Mouse (Mus musculus): ENCODE measurements around the gene Ugt1a9. TPM values are rescaled to one million over a fixed set of nuclear protein-coding genes. Genes with fewer than 3 reads are reported as not detected.

The Ugt1a9 gene
- polyA plus RNA-seq, 1 experiment: not detected

DNA sequence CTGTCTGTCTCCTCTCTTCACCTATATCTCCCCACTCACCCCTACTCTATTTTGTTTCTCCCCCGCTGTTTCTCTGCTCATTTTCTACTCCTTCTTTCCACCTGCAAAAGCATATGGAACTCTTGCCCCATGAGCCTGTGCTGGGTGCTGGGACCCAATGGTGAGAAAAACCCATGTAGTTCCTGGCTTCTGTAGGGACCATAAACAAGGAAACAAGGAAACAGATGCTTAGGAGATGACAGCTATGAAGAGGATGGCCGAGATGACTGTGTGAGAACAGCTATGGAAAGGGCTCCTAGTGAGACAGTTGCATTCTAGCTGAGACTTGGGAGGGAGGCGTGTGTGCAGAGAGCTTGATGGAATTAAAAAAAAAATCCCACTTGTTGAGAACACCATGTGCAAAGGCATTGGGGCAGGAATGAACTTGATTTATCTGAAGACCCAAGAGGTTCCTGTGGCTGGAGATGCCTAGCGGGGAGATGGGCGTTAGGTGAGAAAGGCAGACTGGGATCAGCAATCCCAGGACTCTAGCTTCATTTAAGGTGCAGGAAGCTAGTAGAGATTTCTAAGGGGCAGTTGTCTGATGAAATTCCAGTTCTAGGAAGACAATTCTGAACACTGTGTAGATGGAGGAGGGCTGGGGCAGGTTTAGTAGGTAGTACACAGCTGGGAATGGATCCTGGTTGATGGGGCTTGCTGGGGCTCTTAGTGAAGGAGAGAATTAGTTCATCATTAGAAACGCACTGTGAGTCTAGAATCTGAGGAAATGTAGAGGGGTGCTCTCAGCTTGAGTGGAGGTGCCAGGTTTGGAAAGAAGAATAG lies 160.6 kb downstream of the Ugt1a9 start:
- Histone ChIP-seq H3K4me3 (ENCODE audit: low read depth, low read length) (no peak overlapping the region), H3K9ac (ENCODE audit: low read depth, poor library complexity, severe bottlenecking) (no peak overlapping the region), H3K4me1 (ENCODE audit: control insufficient read depth, insufficient read depth, low read length) (no peaks in the 10 kb centered on the region), H3K36me3 (ENCODE audit: control insufficient read depth, insufficient read depth, low read length, poor library complexity, severe bottlenecking) (no peaks in the 10 kb centered on the region), H3K27ac (ENCODE audit: insufficient read depth, low read length) (no peak overlapping the region), H3K9me3 (replicated peaks; ENCODE audit: control insufficient read depth, insufficient read depth, low read length, poor library complexity, severe bottlenecking) (no peaks in the 10 kb centered on the region), H3K27me3 (ENCODE audit: control insufficient read depth, insufficient read depth, low read length, poor library complexity, severe bottlenecking) (no peaks in the 10 kb centered on the region)
- no peak for TF ChIP-seq CTCF (IDR thresholded peaks at IDR 0.05; ENCODE audit: low read depth, low read length)
- TF ChIP-seq EP300 (IDR thresholded peaks at IDR 0.05; ENCODE audit: insufficient read depth, low read depth, low read length): no peak
- no peak for TF ChIP-seq POLR2A (IDR thresholded peaks at IDR 0.05; ENCODE audit: insufficient read depth, low read length)

DNA sequence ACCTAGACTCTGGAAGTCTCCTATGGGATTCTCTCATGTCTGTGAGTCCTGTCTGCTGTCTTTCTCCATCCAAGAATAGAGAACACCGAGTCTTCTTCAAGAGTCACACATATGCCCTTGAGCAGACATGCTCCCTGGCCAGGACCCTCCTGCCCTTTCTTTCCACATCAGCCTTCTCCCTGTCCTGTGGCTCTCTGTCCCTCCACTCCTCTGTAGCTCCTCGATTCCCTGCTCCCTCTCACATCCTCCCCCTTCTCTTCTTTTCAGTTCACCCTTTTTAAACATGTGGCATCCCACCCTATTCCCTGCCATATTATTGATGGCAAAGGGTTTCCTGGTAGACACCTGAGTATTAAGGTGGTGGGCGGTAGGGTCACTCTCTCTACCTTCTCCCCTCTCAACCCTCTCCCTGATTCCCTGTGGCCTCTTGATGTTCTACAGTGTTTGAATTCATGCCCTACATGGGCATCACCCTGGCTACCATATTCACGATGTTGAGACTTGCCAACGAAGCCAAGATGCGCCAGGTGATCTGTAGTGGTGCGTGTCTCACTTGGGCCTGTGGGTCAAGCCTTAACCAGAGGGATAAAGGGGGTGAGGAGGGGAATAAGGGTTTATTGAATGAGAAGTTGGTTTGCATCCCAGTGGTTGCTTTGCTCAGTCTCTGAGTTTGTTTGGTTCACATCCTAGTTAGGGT lies 161.4 kb downstream of the Ugt1a9 start:
- TF ChIP-seq EP300 (IDR thresholded peaks at IDR 0.05; ENCODE audit: insufficient read depth, low read depth, low read length) (no peak), POLR2A (IDR thresholded peaks at IDR 0.05; ENCODE audit: insufficient read depth, low read length) (no peak), CTCF (IDR thresholded peaks at IDR 0.05; ENCODE audit: low read depth, low read length) (no peak)

DNA sequence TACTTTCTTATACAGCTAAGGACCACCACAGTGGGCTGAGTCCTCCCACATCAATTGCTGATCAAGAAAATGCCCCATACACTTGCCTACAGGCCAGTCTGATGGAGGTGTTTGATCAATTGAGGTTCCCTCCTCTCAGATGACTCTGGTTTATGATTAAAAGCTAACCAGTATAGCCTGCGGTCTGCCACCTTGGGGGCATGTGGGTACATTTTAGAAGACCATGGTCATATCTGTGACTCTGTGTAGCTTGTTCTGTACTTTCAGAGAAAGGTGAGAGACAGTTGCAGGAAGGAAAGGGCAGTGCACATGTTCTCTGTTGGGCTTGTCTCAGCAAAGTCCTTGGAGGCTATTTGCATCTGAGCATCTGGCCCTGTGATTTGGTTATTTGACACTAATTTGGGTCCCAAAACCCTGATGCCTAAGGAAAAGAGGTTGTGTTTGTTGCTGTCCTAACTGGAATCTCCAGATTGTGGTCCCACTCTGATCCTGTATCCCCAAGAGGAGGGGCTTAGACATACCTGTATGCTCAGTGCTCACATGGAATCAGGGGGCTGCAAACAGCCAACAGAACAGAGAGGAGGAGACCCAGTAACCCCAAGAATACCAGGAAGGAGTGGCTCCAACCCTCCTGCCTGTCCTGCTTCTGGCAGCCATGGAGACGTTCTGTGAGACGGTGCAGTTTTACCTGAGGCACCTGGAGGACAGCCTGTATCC lies 162.2 kb downstream of the Ugt1a9 start:
- no peaks in the 10 kb centered on the region for H3K4me1 ChIP-seq (ENCODE audit: control insufficient read depth, insufficient read depth, low read length)
- H3K36me3 ChIP-seq (ENCODE audit: control insufficient read depth, insufficient read depth, low read length, poor library complexity, severe bottlenecking): no peaks in the 10 kb centered on the region
- no peak overlapping the region for H3K9ac ChIP-seq (ENCODE audit: low read depth, poor library complexity, severe bottlenecking)
- TF ChIP-seq POLR2A (IDR thresholded peaks at IDR 0.05; ENCODE audit: insufficient read depth, low read length) (no peak), EP300 (IDR thresholded peaks at IDR 0.05; ENCODE audit: insufficient read depth, low read depth, low read length) (no peak), CTCF (IDR thresholded peaks at IDR 0.05; ENCODE audit: low read depth, low read length) (no peak)
- no peaks in the 10 kb centered on the region for H3K9me3 ChIP-seq (replicated peaks; ENCODE audit: control insufficient read depth, insufficient read depth, low read length, poor library complexity, severe bottlenecking)
- H3K27me3 ChIP-seq (ENCODE audit: control insufficient read depth, insufficient read depth, low read length, poor library complexity, severe bottlenecking): no peaks in the 10 kb centered on the region
- no peak overlapping the region for H3K27ac ChIP-seq (ENCODE audit: insufficient read depth, low read length)
- H3K4me3 ChIP-seq (ENCODE audit: low read depth, low read length): no peak overlapping the region

More for the DNA sequence above, 161.4 kb downstream of the Ugt1a9 start:
- H3K4me3 ChIP-seq (ENCODE audit: low read depth, low read length): no peak overlapping the region
- H3K27ac ChIP-seq (ENCODE audit: insufficient read depth, low read length): no peak overlapping the region
- no peaks in the 10 kb centered on the region for H3K9me3 ChIP-seq (replicated peaks; ENCODE audit: control insufficient read depth, insufficient read depth, low read length, poor library complexity, severe bottlenecking)
- H3K36me3 ChIP-seq (ENCODE audit: control insufficient read depth, insufficient read depth, low read length, poor library complexity, severe bottlenecking): no peaks in the 10 kb centered on the region
- H3K9ac ChIP-seq (ENCODE audit: low read depth, poor library complexity, severe bottlenecking): no peak overlapping the region
- H3K4me1 ChIP-seq (ENCODE audit: control insufficient read depth, insufficient read depth, low read length): no peaks in the 10 kb centered on the region
- H3K27me3 ChIP-seq (ENCODE audit: control insufficient read depth, insufficient read depth, low read length, poor library complexity, severe bottlenecking): no peaks in the 10 kb centered on the region

DNA sequence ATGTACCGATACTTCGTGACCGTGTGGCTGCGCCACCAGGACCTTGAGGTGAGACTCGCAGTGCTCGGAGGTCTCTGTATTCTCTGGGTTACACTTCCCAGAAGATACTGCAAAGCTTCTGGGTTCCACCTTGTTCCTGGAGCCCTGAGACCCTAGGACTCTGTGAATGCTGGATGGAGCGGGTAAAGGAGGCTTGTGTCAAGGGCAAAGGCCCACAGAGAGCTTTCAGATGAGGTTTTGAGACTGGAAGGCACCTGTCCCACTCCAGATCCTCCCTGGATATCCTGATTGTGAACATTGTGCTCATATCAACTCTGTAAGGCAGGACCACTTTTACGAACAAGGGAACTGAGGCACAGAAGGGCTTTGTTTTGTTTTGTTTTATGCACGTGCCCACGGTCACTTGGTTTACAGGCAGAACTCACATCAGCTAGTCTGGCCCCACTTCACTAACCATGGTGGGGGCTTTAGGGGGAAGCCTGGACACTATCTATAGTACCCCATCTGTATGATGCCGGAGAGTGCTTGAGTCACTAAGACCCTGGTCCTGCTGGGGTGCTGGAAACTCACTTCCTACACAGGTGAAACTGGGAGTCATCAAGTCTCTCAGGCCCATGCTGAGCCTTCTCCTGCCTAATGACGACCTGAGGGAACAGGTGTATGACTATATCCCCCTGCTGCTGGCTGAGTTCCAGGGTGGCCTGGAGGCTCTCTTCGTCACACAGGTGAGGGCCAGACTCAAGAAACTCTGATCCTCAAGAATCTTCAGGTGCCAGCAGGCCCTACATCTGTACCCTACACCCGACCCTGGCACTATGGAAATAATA lies 163.0 kb downstream of the Ugt1a9 start:
- TF ChIP-seq CTCF (IDR thresholded peaks at IDR 0.05; ENCODE audit: low read depth, low read length) (no peak), EP300 (IDR thresholded peaks at IDR 0.05; ENCODE audit: insufficient read depth, low read depth, low read length) (no peak), POLR2A (IDR thresholded peaks at IDR 0.05; ENCODE audit: insufficient read depth, low read length) (no peak)
- no peaks in the 10 kb centered on the region for H3K9me3 ChIP-seq (replicated peaks; ENCODE audit: control insufficient read depth, insufficient read depth, low read length, poor library complexity, severe bottlenecking)

DNA sequence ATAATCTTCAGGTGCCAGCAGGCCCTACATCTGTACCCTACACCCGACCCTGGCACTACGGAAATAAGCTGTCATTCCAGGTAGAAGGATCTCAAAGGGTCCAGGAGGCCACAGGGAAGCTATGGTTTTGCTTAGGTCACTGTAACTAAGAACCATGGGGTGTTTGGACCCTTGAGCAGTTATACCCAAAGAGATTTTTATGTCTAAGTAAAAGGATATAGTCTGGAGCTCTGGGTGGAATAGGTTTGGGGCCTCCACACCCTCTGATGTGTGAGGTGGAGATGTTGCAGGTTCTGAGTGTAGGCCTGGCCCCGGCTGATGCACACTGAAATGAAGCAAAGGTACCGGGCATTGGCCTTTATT lies 163.6 kb downstream of the Ugt1a9 start:
- no peak for TF ChIP-seq CTCF (IDR thresholded peaks at IDR 0.05; ENCODE audit: low read depth, low read length)
- TF ChIP-seq EP300 (IDR thresholded peaks at IDR 0.05; ENCODE audit: insufficient read depth, low read depth, low read length): no peak
- no peak for TF ChIP-seq POLR2A (IDR thresholded peaks at IDR 0.05; ENCODE audit: insufficient read depth, low read length)
- Histone ChIP-seq H3K9me3 (replicated peaks; ENCODE audit: control insufficient read depth, insufficient read depth, low read length, poor library complexity, severe bottlenecking) (no peaks in the 10 kb centered on the region), H3K36me3 (ENCODE audit: control insufficient read depth, insufficient read depth, low read length, poor library complexity, severe bottlenecking) (no peaks in the 10 kb centered on the region), H3K27ac (ENCODE audit: insufficient read depth, low read length) (no peak overlapping the region), H3K4me1 (ENCODE audit: control insufficient read depth, insufficient read depth, low read length) (no peaks in the 10 kb centered on the region), H3K9ac (ENCODE audit: low read depth, poor library complexity, severe bottlenecking) (no peak overlapping the region), H3K27me3 (ENCODE audit: control insufficient read depth, insufficient read depth, low read length, poor library complexity, severe bottlenecking) (no peaks in the 10 kb centered on the region), H3K4me3 (ENCODE audit: low read depth, low read length) (no peak overlapping the region)

More for the DNA sequence above, 163.0 kb downstream of the Ugt1a9 start:
- no peak overlapping the region for H3K27ac ChIP-seq (ENCODE audit: insufficient read depth, low read length)
- no peaks in the 10 kb centered on the region for H3K36me3 ChIP-seq (ENCODE audit: control insufficient read depth, insufficient read depth, low read length, poor library complexity, severe bottlenecking)
- H3K27me3 ChIP-seq (ENCODE audit: control insufficient read depth, insufficient read depth, low read length, poor library complexity, severe bottlenecking): no peaks in the 10 kb centered on the region
- H3K4me3 ChIP-seq (ENCODE audit: low read depth, low read length): no peak overlapping the region
- no peaks in the 10 kb centered on the region for H3K4me1 ChIP-seq (ENCODE audit: control insufficient read depth, insufficient read depth, low read length)
- no peak overlapping the region for H3K9ac ChIP-seq (ENCODE audit: low read depth, poor library complexity, severe bottlenecking)

Measured in ES-Bruce4 (cell line).